Mouse (Mus musculus): ENCODE results near the gene Myo6. TPM values are rescaled to one million over a fixed set of nuclear protein-coding genes. Genes with fewer than 3 reads are reported as not detected.
A peak's percentile ranks its signal among the peaks of the same experiment; 100 is the strongest.

The Myo6 gene
- total RNA-seq, 2 experiments from 2014 or later: 55.8 to 67.1 TPM

GRCm38 (mm10) chr9:80335660-80336357 lies 171.0 kb downstream of the Myo6 start:
- no peak for DNase-seq (ENCODE audit: low spot score in 2 of 2)
- intact Hi-C loops (cut with DNase I): no loop called here

DNA sequence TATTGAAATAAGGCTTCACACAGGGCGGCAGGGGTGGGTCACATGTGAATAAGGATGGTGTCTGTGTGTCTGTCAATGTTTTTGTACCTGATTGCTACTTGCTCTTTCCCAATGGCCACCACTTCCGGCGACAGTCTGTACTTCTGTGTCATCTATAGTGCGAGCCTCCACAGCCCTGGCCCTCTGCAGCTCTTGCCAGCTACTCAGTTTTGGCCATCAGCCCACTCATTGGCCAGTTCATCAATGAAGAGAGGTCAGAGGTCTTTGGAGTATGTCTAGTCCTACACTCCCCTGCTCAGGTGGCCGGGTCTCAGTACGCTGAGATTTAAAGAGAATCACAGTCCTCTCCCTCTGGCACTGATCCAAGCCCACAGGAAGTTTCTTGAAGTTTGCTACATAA lies 173.2 kb downstream of the Myo6 start:
- intact Hi-C loops (cut with DNase I): no loop called here

GRCm38 (mm10) chr9:80340927-80341326 lies 176.1 kb downstream of the Myo6 start:
- intact Hi-C loops (cut with DNase I): no loop called here
- peak in 1 of 2 experiments; percentile 10 for DNase-seq (ENCODE audit: low spot score in 2 of 2)

More for the DNA sequence above, 173.2 kb downstream of the Myo6 start:
- DNase-seq (ENCODE audit: low spot score in 2 of 2): no peak

- intact Hi-C loops (cut with DNase I): no loop called here
- no peak for DNase-seq (ENCODE audit: low spot score in 2 of 2)
Observed at GRCm38 (mm10) chr9:80341756-80342155, 176.9 kb downstream of the Myo6 start.

GRCm38 (mm10) chr9:80342520-80342919 lies 177.7 kb downstream of the Myo6 start:
- DNase-seq (ENCODE audit: low spot score in 2 of 2): no peak
- intact Hi-C loops (cut with DNase I): no loop called here

GRCm38 (mm10) chr9:80344451-80345000 lies 179.7 kb downstream of the Myo6 start:
- no peak for DNase-seq (ENCODE audit: low spot score in 2 of 2)
- intact Hi-C loops (cut with DNase I): no loop called here

DNA sequence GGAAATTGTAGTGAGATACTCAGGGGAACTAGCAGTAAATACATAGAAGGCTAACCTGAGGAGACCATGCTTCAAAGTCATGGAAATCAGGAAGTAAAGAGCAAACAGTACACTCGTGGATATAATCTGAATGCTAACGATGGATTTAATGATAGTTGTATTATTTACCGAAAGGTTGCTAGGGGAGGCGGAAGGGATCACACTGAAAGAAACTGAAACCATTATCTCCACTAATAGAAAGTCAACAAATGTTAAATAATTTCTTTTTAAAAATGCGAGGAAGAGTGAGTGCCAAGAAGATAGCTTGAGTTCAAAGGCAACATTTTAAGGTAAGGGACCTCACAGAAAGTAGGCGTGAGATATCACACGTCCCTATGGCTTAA lies 186.5 kb downstream of the Myo6 start:
- intact Hi-C loops (cut with DNase I): no loop called here
- no peak for DNase-seq (ENCODE audit: low spot score in 2 of 2)

DNA sequence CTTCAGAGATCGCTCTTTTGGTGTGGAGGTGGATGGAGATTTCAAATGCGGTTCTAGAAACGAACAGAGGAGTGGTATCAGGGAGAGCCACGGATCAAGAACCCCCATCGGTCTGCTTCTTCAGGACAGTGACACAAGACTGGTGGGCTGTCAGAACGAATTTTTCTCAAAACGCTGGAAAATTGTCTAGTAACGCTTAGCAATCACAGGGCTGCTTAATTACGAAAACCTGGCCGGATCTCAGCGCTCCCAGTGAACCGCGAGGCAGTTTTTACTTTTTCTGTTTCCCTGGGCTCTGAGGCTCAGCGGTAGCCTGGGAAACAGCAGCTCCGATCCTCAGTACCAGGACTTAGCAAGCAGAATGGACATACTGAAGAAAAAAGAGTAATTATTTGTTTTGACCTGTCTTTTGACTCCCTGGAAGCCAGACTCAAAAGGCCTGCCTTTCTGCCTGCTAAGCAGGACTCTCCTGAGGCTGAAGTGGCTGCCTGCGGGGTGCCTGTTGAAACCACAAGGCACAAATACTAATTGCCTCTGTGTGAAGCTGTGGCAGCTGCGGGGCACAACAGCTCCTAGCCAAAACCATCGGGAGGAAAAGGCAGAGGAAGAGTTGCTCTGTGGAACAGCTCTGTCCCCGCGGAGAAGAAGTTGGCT lies 187.0 kb downstream of the Myo6 start:
- DNase-seq (ENCODE audit: low spot score in 2 of 2): peak; percentile 13 to 45
- intact Hi-C loops (cut with DNase I): no loop called here

DNA sequence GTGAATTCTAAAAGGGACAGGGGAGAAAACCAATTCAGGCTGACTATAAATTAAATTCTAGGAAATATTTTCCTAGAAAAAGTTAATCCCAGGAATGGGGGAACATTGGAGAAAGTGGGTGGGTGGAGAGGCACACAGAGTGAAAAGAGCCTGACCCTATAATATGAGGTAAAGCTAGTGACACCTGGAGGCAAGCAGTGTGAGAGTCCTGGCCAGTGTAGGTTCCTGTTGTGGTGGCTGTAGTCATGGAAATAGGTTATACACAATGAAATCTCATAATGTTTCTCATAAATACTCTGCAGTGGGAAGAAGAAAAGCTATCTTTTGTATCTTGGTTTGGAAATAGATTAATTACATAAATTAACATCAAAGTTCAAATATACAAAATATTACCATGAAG lies 195.2 kb downstream of the Myo6 start:
- intact Hi-C loops (cut with DNase I): no loop called here
- no peak for DNase-seq (ENCODE audit: low spot score in 2 of 2)

Other genes with a start within 250 kb of the Myo6 start
- gene Filip1, start 152.2 kb upstream of the Myo6 start, total RNA-seq (2021): 10 to 100 TPM; 15.2 to 22.7 TPM
- 100 to 1,000 TPM; 104 to 112 TPM for gene Senp6, start 98.1 kb upstream of the Myo6 start, total RNA-seq (2021)

Measured in left cerebral cortex, postnatal 25 days (tissue).